12 mouse cellular contexts compared by ENCODE assay signal in genomic region chr4:119947232-119948162, GRCm38 (mm10).
A peak's percentile ranks its signal among the peaks of the same experiment; 100 is the strongest.
DNase-seq lines count a peak whose midpoint lies in the region; ATAC-seq and TF ChIP-seq lines count a peak whose summit lies in the region.
"Had no signal": no experiment of that assay in that cellular context is flagged by ENCODE, and none has a peak within 500 bp of the region (broad histone marks: within the 10 kb centered on the region; RNA-seq: fewer than 3 reads in every experiment).

No protein-coding gene starts in this region.

- H3K4me1 ChIP-seq in heart, adult 2 months (ENCODE audit: control insufficient read depth, insufficient read depth, low read length), result peaks cover 5% of the 10 kb centered on the region; the same call in 1 of the 2 replicates
- H3K4me1 ChIP-seq in olfactory bulb, adult 2 months (ENCODE audit: control insufficient read depth, insufficient read depth, low read length), result peaks cover 40% of the 10 kb centered on the region

- peak; percentile 35 for TF ChIP-seq CTCF in heart, adult 2 months (IDR thresholded peaks at IDR 0.05)
- TF ChIP-seq CTCF in olfactory bulb, adult 2 months (IDR thresholded peaks at IDR 0.05; ENCODE audit: insufficient read depth, low read depth, low read length), result no peak

- no peak overlapping the region for H3K27ac ChIP-seq in heart, adult 2 months
- peak overlapping the region; percentile 92 for H3K27ac ChIP-seq in olfactory bulb, adult 2 months (ENCODE audit: insufficient read depth, low read depth, low read length)
- H3K27ac ChIP-seq: limb, embryonic 15.5 days; neural tube, embryonic 12.5 days had no signal

- no peak for TF ChIP-seq EP300 in heart, adult 2 months (IDR thresholded peaks at IDR 0.05; ENCODE audit: insufficient read depth, low read depth, low read length)

- intact Hi-C loops in heart, adult 2 months (cut with DNase I), result no loop called here
- intact Hi-C loops in heart, postnatal 14 days (cut with DNase I), result no loop called here
- intact Hi-C loops in gastrocnemius, postnatal 36 days (cut with DNase I), result no loop called here

- no peaks in the 10 kb centered on the region for H3K27me3 ChIP-seq in heart, adult 2 months (ENCODE audit: control insufficient read depth, insufficient read depth, low read length)
- H3K27me3 ChIP-seq: limb, embryonic 15.5 days; neural tube, embryonic 12.5 days had no signal

- no peak for DNase-seq in heart, adult 2 months
- DNase-seq in heart, postnatal 14 days, result no peak
- no peak for DNase-seq in urinary bladder, postnatal 36 days (ENCODE audit: low spot score in 2 of 2)
- DNase-seq in gastrocnemius, postnatal 36 days, result no peak
- DNase-seq in cerebellum, postnatal 25 days, result no peak
- DNase-seq: kidney, adult 18-20 months had no signal

- no peak for TF ChIP-seq POLR2A in heart, adult 2 months (IDR thresholded peaks at IDR 0.05; ENCODE audit: insufficient read depth, low read depth, low read length)
- no peak for TF ChIP-seq POLR2A in olfactory bulb, adult 2 months (IDR thresholded peaks at IDR 0.05; ENCODE audit: insufficient read depth, low read depth, low read length)

- H3K9ac ChIP-seq in heart, adult 2 months (ENCODE audit: low read depth, low read length), result no peak overlapping the region
- H3K9ac ChIP-seq: limb, embryonic 15.5 days; neural tube, embryonic 12.5 days had no signal

- no peaks in the 10 kb centered on the region for H3K36me3 ChIP-seq in heart, adult 2 months (ENCODE audit: control insufficient read depth, insufficient read depth, low read length)
- H3K36me3 ChIP-seq: G1E; limb, embryonic 15.5 days; neural tube, embryonic 12.5 days had no signal

- WGBS in heart, adult 2 months, result 79% methylated on average over 12 of the region's 12 CpGs
- 25% methylated on average over 12 of the region's 12 CpGs for WGBS in olfactory bulb, adult 2 months

- no peaks in the 10 kb centered on the region for H3K79me2 ChIP-seq in heart, adult 2 months (replicated peaks; ENCODE audit: control insufficient read depth, insufficient read depth, low read length)

- ATAC-seq in CD4-positive, CD25-positive, alpha-beta regulatory T cell, adult 4 months, result peak; percentile 91
- ATAC-seq in hematopoietic stem cell, adult 5-6 weeks (replicated peaks in 1 of 2; ENCODE audit: insufficient read depth in 1 of 2, low FRiP score in 2 of 2, low TSS enrichment in 1 of 2, low read depth in 1 of 2, poor library complexity in 2 of 2, severe bottlenecking in 2 of 2), result peak; percentile 73 to 81

- H3K4me3 ChIP-seq in heart, adult 2 months, result no peak overlapping the region
- H3K4me3 ChIP-seq in olfactory bulb, adult 2 months (ENCODE audit: insufficient read depth, low read depth, low read length), result no peak overlapping the region
- H3K4me3 ChIP-seq: limb, embryonic 15.5 days; neural tube, embryonic 12.5 days had no signal
